Mouse (Mus musculus) MEL (cell line): Measurements from ENCODE around the gene Scn3b. TPM values are rescaled to one million over a fixed set of nuclear protein-coding genes. Genes with fewer than 3 reads are reported as not detected.

Source experiments
- DNase-seq: peaks from one replicate; pipeline ENCODE4 v3.0.0; 2011; ENCODE audit warnings: low read depth, low spot score
- H3K27ac ChIP-seq: 2 replicates; pipeline ENCODE4 v1.5.1; 2012; ENCODE audit warnings: low read depth, mild to moderate bottlenecking, control low read depth, low read length, moderate library complexity; ENCODE audit not compliant: control insufficient read depth
- H3K27me3 ChIP-seq, 2 experiments: fragments of 150-350 bp in 1 of 2; sonication (generic) in 1 of 2; 2 replicates each; pipeline ENCODE4 v1.6.1; 2012; ENCODE audit warnings: low read length in 2 of 2, mild to moderate bottlenecking in 2 of 2, improper control_type of control experiment in 1 of 2, moderate library complexity in 1 of 2; ENCODE audit not compliant: insufficient read depth in 2 of 2, control insufficient read depth in 1 of 2
- H3K36me3 ChIP-seq, 2 experiments: 2 replicates each; pipeline ENCODE4 v1.6.1; 2012 to 2014; ENCODE audit warnings: low read length in 2 of 2, improper control_type of control experiment in 1 of 2, inconsistent platforms in 1 of 2, mild to moderate bottlenecking in 1 of 2; ENCODE audit not compliant: insufficient read depth in 2 of 2, control insufficient read depth in 1 of 2
- H3K4me1 ChIP-seq, 2 experiments: fragments of 150-350 bp in 1 of 2; sonication (generic) in 1 of 2; 2 replicates each; pipeline ENCODE4 v1.6.1; 2012; ENCODE audit warnings: low read length in 2 of 2, improper control_type of control experiment in 1 of 2, mild to moderate bottlenecking in 1 of 2; ENCODE audit not compliant: insufficient read depth in 2 of 2, control insufficient read depth in 1 of 2
- H3K4me3 ChIP-seq, 2 experiments: fragments of 150-350 bp in 1 of 2; sonication (generic) in 1 of 2; 2 replicates each; pipeline ENCODE4 v1.5.1; 2012; ENCODE audit warnings: low read depth in 2 of 2, low read length in 2 of 2, mild to moderate bottlenecking in 2 of 2, moderate library complexity in 2 of 2, control low read depth in 1 of 2, improper control_type of control experiment in 1 of 2; ENCODE audit not compliant: control insufficient read depth in 1 of 2, insufficient read depth in 1 of 2
- H3K79me2 ChIP-seq: 2 replicates; pipeline ENCODE4 v1.6.1; 2012; ENCODE audit warnings: mild to moderate bottlenecking, low read length, moderate library complexity; ENCODE audit not compliant: control insufficient read depth, poor library complexity, insufficient read depth
- H3K9ac ChIP-seq: 2 replicates; pipeline ENCODE4 v1.6.1; 2012; ENCODE audit warnings: low read depth, mild to moderate bottlenecking, control low read depth, low read length, moderate library complexity; ENCODE audit not compliant: control insufficient read depth, poor library complexity, severe bottlenecking
- H3K9me3 ChIP-seq: fragments of 150-350 bp; sonication (generic); replicated peaks from 2 replicates; pipeline ENCODE4 v1.6.1; 2012; ENCODE audit warnings: mild to moderate bottlenecking, low read length, improper control_type of control experiment, moderate library complexity; ENCODE audit not compliant: insufficient read depth
- CHD1 ChIP-seq: IDR thresholded peaks from 2 replicates; pipeline ENCODE4 v1.6.1; 2012; ENCODE audit warnings: low read depth, mild to moderate bottlenecking, inconsistent platforms, low read length, improper control_type of control experiment
- CTCF ChIP-seq, 3 experiments: IDR thresholded peaks in 2 of 3; conservative IDR thresholded peaks in 1 of 3; 2 replicates each; pipeline ENCODE4 v1.5.1; 2011 to 2012; ENCODE audit warnings: low read length in 3 of 3, low read depth in 2 of 3, mild to moderate bottlenecking in 2 of 3, improper control_type of control experiment in 1 of 3, inconsistent platforms in 1 of 3, mixed read lengths in 1 of 3, moderate library complexity in 1 of 3; ENCODE audit not compliant: control insufficient read depth in 1 of 3, insufficient read depth in 1 of 3, poor library complexity in 1 of 3, severe bottlenecking in 1 of 3
- ETS1 ChIP-seq: IDR thresholded peaks from 2 replicates; pipeline ENCODE4 v1.6.1; 2012; ENCODE audit warnings: low read depth, mild to moderate bottlenecking, inconsistent platforms, low read length, improper control_type of control experiment, moderate library complexity
- JUND ChIP-seq: IDR thresholded peaks from 2 replicates; pipeline ENCODE4 v1.6.1; 2011; ENCODE audit warnings: low read depth, mild to moderate bottlenecking, improper control_type of control experiment, low read length
- MAFK ChIP-seq: IDR thresholded peaks from 2 replicates; pipeline ENCODE4 v1.6.1; 2011; ENCODE audit warnings: low read depth, mild to moderate bottlenecking, low read length, improper control_type of control experiment, borderline replicate concordance
- MAZ ChIP-seq: IDR thresholded peaks from 2 replicates; pipeline ENCODE4 v1.6.1; 2012; ENCODE audit warnings: low read depth, mild to moderate bottlenecking, inconsistent platforms, low read length, improper control_type of control experiment
- MEF2A ChIP-seq: IDR thresholded peaks from 2 replicates; pipeline ENCODE4 v1.6.1; 2014; ENCODE audit warnings: low read depth, mild to moderate bottlenecking, inconsistent platforms, low read length, improper control_type of control experiment; ENCODE audit not compliant: poor library complexity, insufficient replicate concordance, severe bottlenecking; ENCODE audit errors: extremely low read depth
- MXI1 ChIP-seq: IDR thresholded peaks from 2 replicates; pipeline ENCODE4 v1.6.1; 2011; ENCODE audit warnings: mild to moderate bottlenecking, low read depth, low read length, improper control_type of control experiment
- MYC ChIP-seq: IDR thresholded peaks from 2 replicates; pipeline ENCODE4 v1.6.1; 2011; ENCODE audit warnings: low read depth, mild to moderate bottlenecking, low read length, improper control_type of control experiment, moderate library complexity
- NELFE ChIP-seq: IDR thresholded peaks from 2 replicates; pipeline ENCODE4 v1.6.1; 2011; ENCODE audit warnings: low read depth, low read length, improper control_type of control experiment
- NRF1 ChIP-seq: IDR thresholded peaks from 2 replicates; pipeline ENCODE4 v1.6.1; 2014; ENCODE audit warnings: low read depth, mild to moderate bottlenecking, inconsistent platforms, low read length, improper control_type of control experiment, moderate library complexity; ENCODE audit not compliant: poor library complexity, insufficient read depth, severe bottlenecking
- POLR2A ChIP-seq, 2 experiments: IDR thresholded peaks; 2 replicates each; pipeline ENCODE4 v1.6.1; 2011 to 2012; ENCODE audit warnings: low read length in 2 of 2, mild to moderate bottlenecking in 2 of 2, control low read depth in 1 of 2, improper control_type of control experiment in 1 of 2, low read depth in 1 of 2, moderate library complexity in 1 of 2; ENCODE audit not compliant: control insufficient read depth in 1 of 2, insufficient read depth in 1 of 2, poor library complexity in 1 of 2
- POLR2AphosphoS2 ChIP-seq: IDR thresholded peaks from 2 replicates; pipeline ENCODE4 v1.6.1; 2011; ENCODE audit warnings: low read length, improper control_type of control experiment
- POLR2AphosphoS5 ChIP-seq: IDR thresholded peaks from 2 replicates; pipeline ENCODE4 v1.6.1; 2012; ENCODE audit warnings: low read depth, borderline replicate concordance, mild to moderate bottlenecking, inconsistent platforms, low read length, moderate library complexity, mixed read lengths
- RCOR1 ChIP-seq: IDR thresholded peaks from 2 replicates; pipeline ENCODE4 v1.6.1; 2012; ENCODE audit warnings: low read depth, mild to moderate bottlenecking, inconsistent platforms, low read length, improper control_type of control experiment
- SIN3A ChIP-seq: IDR thresholded peaks from 2 replicates; pipeline ENCODE4 v1.6.1; 2012; ENCODE audit warnings: low read length, improper control_type of control experiment, inconsistent platforms
- SMC3 ChIP-seq: IDR thresholded peaks from 2 replicates; pipeline ENCODE4 v1.6.1; 2011; ENCODE audit warnings: low read depth, low read length, improper control_type of control experiment
- TAL1 ChIP-seq: IDR thresholded peaks from 2 replicates; pipeline ENCODE4 v1.6.1; 2012; ENCODE audit warnings: mild to moderate bottlenecking, inconsistent platforms, low read length, moderate library complexity, mixed read lengths
- TBP ChIP-seq: IDR thresholded peaks from 2 replicates; pipeline ENCODE4 v1.8.0; 2011; ENCODE audit warnings: low read depth, low read length, improper control_type of control experiment
- TCF12 ChIP-seq: IDR thresholded peaks from 2 replicates; pipeline ENCODE4 v1.6.1; 2014; ENCODE audit warnings: low read depth, mild to moderate bottlenecking, inconsistent platforms, low read length, improper control_type of control experiment, moderate library complexity
- UBTF ChIP-seq: IDR thresholded peaks from 2 replicates; pipeline ENCODE4 v1.6.1; 2012; ENCODE audit warnings: low read depth, mild to moderate bottlenecking, inconsistent platforms, low read length, improper control_type of control experiment, moderate library complexity, borderline replicate concordance; ENCODE audit not compliant: insufficient read depth
- USF1 ChIP-seq: IDR thresholded peaks from 2 replicates; pipeline ENCODE4 v1.6.1; 2014; ENCODE audit warnings: low read depth, mild to moderate bottlenecking, inconsistent platforms, low read length, improper control_type of control experiment, moderate library complexity
- USF2 ChIP-seq, 2 experiments: IDR thresholded peaks; 2 replicates each; pipeline ENCODE4 v1.6.1; 2011 to 2012; ENCODE audit warnings: improper control_type of control experiment in 2 of 2, low read length in 2 of 2, borderline replicate concordance in 1 of 2, inconsistent platforms in 1 of 2, low read depth in 1 of 2, mild to moderate bottlenecking in 1 of 2; ENCODE audit not compliant: insufficient read depth in 1 of 2
- ZC3H11A ChIP-seq: IDR thresholded peaks from 2 replicates; pipeline ENCODE4 v1.6.1; 2012; ENCODE audit warnings: low read depth, mild to moderate bottlenecking, inconsistent platforms, low read length, improper control_type of control experiment
- ZKSCAN1 ChIP-seq: IDR thresholded peaks from 2 replicates; pipeline ENCODE4 v1.6.1; 2012; ENCODE audit warnings: low read depth, mild to moderate bottlenecking, inconsistent platforms, low read length, improper control_type of control experiment, moderate library complexity
- ZNF384 ChIP-seq: IDR thresholded peaks from 2 replicates; pipeline ENCODE4 v1.6.1; 2012; ENCODE audit warnings: low read depth, mild to moderate bottlenecking, inconsistent platforms, low read length, improper control_type of control experiment
- polyA plus RNA-seq, 2 experiments: library from polyadenylated mRNA; stranded (reverse) in 1 of 2; unstranded in 1 of 2; fragments of >175 nt in 1 of 2; fragments of >200 nt in 1 of 2; gene quantifications; 2 replicates each; pipeline versions ENCODE4 v1.2.1 to v1.2.4; 2012; ENCODE audit warnings: low replicate concordance in 2 of 2, low read depth in 1 of 2; ENCODE audit not compliant: insufficient read length in 2 of 2, insufficient read depth in 1 of 2, missing spikeins in 1 of 2
- total RNA-seq: library from RNA; depleted of rRNA; stranded (reverse); fragments of 300-350 nt; gene quantifications from 2 replicates; pipeline ENCODE4 v1.2.3, GENCODE M21; 2012

Gene Scn3b
- total and polyA plus RNA-seq, 3 experiments = not detected

DNA sequence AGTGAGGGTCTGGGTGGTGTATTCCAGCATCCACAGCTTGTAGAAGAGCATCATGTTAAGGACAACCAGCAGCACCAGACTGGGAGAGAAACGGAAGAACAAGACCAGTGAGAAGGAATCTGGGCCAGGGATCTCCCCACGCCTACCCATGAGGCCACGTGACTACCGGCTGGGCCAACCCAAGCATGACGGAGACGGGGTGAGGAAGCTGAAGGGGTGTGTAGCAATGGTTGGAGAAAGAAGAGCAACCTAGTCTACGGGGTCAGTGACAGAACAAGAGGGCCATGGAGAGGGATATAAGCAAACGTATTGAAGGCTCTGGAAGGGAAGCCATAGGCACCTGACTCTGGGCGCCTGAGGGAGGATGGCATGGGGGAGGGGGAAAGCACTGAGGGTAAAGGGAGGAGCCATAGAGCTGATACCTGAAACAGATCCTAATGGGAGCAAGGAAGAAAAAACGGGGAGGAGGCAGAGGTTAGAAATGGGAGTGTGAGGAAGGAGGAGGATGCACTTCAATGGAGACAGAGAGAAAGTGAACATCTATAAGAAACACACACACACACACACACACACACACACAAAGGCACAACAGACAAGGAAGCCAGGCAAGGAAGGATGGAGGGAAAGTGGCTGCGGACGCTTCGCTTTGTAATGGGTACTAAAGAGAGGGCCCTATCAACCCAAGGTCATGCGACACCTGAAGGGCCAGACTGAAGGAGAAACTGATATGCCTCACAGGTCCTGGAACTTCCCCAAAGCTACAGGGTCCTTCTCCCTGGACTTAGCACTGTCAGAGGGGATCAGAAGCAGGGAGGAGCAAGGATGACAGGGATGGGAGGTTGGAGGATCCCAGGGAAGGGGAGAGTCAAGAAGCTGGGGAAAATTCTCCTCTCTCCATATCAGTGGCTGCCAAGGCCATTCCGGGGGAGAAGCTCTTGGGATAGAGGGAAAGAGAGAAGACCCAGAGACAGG is 31.3 kb downstream of the Scn3b start:
- no peaks in the 10 kb centered on the region for H3K36me3 ChIP-seq
- H3K79me2 ChIP-seq = no peaks in the 10 kb centered on the region
- no peaks in the 10 kb centered on the region for H3K27me3 ChIP-seq
- no peaks in the 10 kb centered on the region for H3K9me3 ChIP-seq
- no peak for DNase-seq
- no peak overlapping the region for H3K27ac ChIP-seq
- H3K4me3 ChIP-seq = no peak overlapping the region
- no peaks in the 10 kb centered on the region for H3K4me1 ChIP-seq
- TF ChIP-seq RCOR1 = no peak
- no peak for TF ChIP-seq NRF1
- TF ChIP-seq POLR2AphosphoS2 = no peak
- no peak for TF ChIP-seq TBP
- TF ChIP-seq JUND = no peak
- TF ChIP-seq ZKSCAN1 = no peak
- TF ChIP-seq MAZ = no peak
- no peak for TF ChIP-seq ETS1
- no peak for TF ChIP-seq SIN3A
- no peak for TF ChIP-seq NELFE
- no peak for TF ChIP-seq POLR2A (IDR thresholded peaks at IDR 0.05; ENCODE audit: control insufficient read depth in 1 of 2, insufficient read depth in 1 of 2, low read depth in 1 of 2, low read length in 2 of 2, poor library complexity in 1 of 2)
- TF ChIP-seq CHD1 = no peak
- no peak for TF ChIP-seq CTCF (IDR thresholded peaks at IDR 0.05 in 2 of 3, conservative IDR thresholded peaks at IDR 0.05 in 1 of 3; ENCODE audit: control insufficient read depth in 1 of 3, insufficient read depth in 1 of 3, low read depth in 2 of 3, low read length in 3 of 3, poor library complexity in 1 of 3, severe bottlenecking in 1 of 3)
- no peak for TF ChIP-seq ZNF384
- no peak for TF ChIP-seq USF2 (IDR thresholded peaks at IDR 0.05; ENCODE audit: borderline replicate concordance in 1 of 2, insufficient read depth in 1 of 2, low read depth in 1 of 2, low read length in 2 of 2)
- no peak overlapping the region for H3K9ac ChIP-seq

DNA sequence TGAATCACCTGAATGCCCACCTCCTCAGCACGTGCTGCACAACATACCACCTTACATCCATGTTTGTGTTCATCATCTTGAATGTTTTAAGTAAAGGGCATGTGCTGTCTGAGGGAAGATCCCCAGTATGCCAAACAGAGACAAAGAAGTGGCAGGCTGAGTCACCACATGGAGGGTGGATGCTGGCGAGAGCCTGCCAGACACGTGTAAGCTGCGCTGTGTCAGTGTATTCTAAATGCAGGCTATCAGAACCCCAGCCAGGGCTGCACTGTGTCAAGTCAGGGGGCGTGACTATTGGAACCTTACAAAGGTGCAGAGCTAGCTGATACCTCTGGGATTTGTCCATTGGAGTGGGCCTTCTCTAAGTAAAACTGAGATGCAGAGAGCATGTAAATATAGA is 32.5 kb downstream of the Scn3b start:
- H3K36me3 ChIP-seq = no peaks in the 10 kb centered on the region
- no peaks in the 10 kb centered on the region for H3K9me3 ChIP-seq
- DNase-seq = no peak

More for the DNA sequence above, 32.5 kb downstream of the Scn3b start:
- no peaks in the 10 kb centered on the region for H3K4me1 ChIP-seq
- H3K9ac ChIP-seq = no peak overlapping the region
- no peaks in the 10 kb centered on the region for H3K27me3 ChIP-seq
- TF ChIP-seq ZC3H11A = no peak
- no peak for TF ChIP-seq RCOR1
- TF ChIP-seq ETS1 = no peak
- TF ChIP-seq SMC3 = no peak
- no peak for TF ChIP-seq MYC
- no peak for TF ChIP-seq UBTF
- TF ChIP-seq USF2 (IDR thresholded peaks at IDR 0.05; ENCODE audit: borderline replicate concordance in 1 of 2, insufficient read depth in 1 of 2, low read depth in 1 of 2, low read length in 2 of 2) = no peak
- no peak for TF ChIP-seq TCF12
- no peak for TF ChIP-seq MAFK
- TF ChIP-seq POLR2AphosphoS5 = no peak
- TF ChIP-seq USF1 = no peak
- TF ChIP-seq MXI1 = no peak
- no peak for TF ChIP-seq TBP
- no peak for TF ChIP-seq MEF2A
- no peak for TF ChIP-seq SIN3A
- TF ChIP-seq CTCF (IDR thresholded peaks at IDR 0.05 in 2 of 3, conservative IDR thresholded peaks at IDR 0.05 in 1 of 3; ENCODE audit: control insufficient read depth in 1 of 3, insufficient read depth in 1 of 3, low read depth in 2 of 3, low read length in 3 of 3, poor library complexity in 1 of 3, severe bottlenecking in 1 of 3) = no peak
- no peak for TF ChIP-seq NELFE
- no peak for TF ChIP-seq TAL1
- TF ChIP-seq ZNF384 = no peak
- H3K4me3 ChIP-seq = no peak overlapping the region
- H3K27ac ChIP-seq = no peak overlapping the region
- no peaks in the 10 kb centered on the region for H3K79me2 ChIP-seq
